Mouse (Mus musculus): ENCODE results near the gene Man1c1. TPM values are rescaled to one million over a fixed set of nuclear protein-coding genes. Genes with fewer than 3 reads are reported as not detected.

The Man1c1 gene
- polyA plus RNA-seq, 1 experiment: 2.5 TPM

DNA sequence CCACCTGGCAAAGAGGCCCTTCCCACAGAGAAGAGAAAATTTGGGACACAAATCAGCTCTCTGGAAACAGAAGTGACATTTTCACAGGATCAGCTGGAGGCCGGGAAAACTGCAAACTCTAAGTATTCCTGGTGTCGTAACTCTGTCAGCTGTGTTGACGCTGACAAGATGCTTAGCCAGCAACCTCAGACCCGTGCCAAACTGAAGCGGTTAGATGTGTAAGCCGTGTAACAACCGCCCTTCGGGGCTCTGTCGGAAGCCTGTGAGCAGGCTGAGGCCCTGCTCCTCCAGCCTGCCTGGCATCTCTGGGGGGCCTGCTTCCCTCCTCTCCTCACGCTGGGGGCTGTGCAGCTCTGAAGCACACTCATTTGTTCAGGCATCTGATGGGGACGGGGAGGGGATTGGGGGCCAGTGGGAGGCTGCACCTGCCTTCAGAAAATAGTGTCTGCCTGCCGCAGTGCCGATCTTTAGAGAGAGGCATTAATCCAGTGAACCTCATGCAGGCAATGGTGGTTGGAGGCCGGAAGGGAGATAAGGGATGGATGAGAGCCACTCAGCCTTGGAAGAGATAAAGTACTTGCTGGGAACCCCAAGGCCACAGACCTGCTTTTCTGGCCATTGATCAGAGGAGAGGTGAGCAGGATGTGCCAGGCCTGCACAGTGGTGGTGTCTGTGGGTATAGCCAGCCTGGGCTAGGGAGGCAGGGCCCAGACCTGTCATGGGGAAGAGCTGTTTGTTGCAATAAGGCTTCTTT is 79.8 kb downstream of the Man1c1 start:
- H3K4me1 ChIP-seq (ENCODE audit: control insufficient read depth, insufficient read depth, insufficient read length, low read length): peaks cover 4% of the 10 kb centered on the region; the same call in 1 of the 2 replicates
- H3K4me3 ChIP-seq (ENCODE audit: insufficient read depth, low read depth, low read length): no peak overlapping the region
- H3K27ac ChIP-seq (replicated peaks; ENCODE audit: low read depth, low read length): peak overlapping the region; percentile 68

DNA sequence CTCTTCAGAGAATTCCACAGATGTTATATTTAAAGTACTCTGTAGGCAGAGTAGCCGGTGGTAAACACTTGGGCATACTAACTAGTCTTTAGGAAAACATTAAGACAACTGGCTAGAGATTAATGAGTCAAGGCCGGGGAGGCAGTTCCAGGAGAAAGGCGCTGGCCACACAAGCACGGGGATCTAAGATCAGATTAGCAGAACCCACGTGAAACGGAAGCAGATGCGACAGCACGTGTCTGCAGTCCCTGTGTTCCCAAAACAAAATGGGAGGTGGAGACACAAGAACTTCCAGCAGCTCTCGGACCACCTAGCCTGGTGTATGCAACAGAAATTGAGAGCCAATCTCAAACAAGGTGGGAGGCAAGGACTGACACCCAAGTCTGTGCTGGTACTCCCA is 82.4 kb downstream of the Man1c1 start:
- 0 out of 2 replicates have a peak overlapping the region, but pooled peaks have one; percentile 3 for H3K27ac ChIP-seq (replicated peaks; ENCODE audit: low read depth, low read length)

DNA sequence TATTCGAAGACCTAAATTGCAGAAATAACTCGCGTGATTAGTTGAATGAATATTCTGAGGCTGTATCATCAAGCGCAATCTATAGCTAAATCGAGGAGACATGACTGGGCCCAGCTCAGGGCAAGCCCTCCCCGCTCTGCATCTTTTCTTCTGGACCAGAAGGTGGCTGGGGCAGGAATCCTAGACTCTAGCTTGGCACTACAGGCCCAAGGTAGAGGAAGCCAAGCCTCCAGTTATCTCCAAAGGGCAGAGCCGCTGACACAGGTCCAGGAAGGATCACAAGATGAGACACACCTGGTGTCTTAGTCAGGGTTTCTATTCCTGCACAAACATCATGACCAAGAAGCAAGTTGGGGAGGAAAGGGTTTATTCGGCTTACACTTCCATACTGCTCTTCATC is 83.8 kb downstream of the Man1c1 start:
- H3K27ac ChIP-seq (replicated peaks; ENCODE audit: low read depth, low read length): no peak overlapping the region
- no peaks in the 10 kb centered on the region for H3K4me1 ChIP-seq (ENCODE audit: control insufficient read depth, insufficient read depth, insufficient read length, low read length)
- no peak overlapping the region for H3K4me3 ChIP-seq (ENCODE audit: insufficient read depth, low read depth, low read length)

More for the DNA sequence above, 82.4 kb downstream of the Man1c1 start:
- H3K4me3 ChIP-seq (ENCODE audit: insufficient read depth, low read depth, low read length): no peak overlapping the region
- H3K4me1 ChIP-seq (ENCODE audit: control insufficient read depth, insufficient read depth, insufficient read length, low read length): no peaks in the 10 kb centered on the region

DNA sequence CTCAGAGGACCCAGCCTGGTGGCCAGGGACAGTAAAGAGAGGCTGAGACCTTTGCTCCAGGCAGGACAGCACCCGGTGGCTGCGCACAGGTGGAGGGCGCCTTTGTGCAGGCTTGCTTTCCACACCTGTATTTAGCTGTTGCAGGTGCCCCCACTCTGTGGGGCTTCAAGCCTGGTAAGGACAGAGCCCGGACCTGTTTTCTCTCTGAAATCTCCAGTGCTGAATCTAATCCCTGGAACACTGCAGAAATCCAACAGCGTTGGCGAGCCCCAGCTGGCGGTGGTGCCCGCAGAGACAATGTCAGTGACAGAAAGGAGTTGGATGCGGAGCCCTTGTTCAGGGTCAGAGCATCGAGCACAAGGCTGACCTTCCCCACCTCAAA is 84.6 kb downstream of the Man1c1 start:
- Histone ChIP-seq H3K4me3 (ENCODE audit: insufficient read depth, low read depth, low read length) (no peak overlapping the region), H3K4me1 (ENCODE audit: control insufficient read depth, insufficient read depth, insufficient read length, low read length) (no peaks in the 10 kb centered on the region), H3K27ac (replicated peaks; ENCODE audit: low read depth, low read length) (peak overlapping the region; percentile 30)

DNA sequence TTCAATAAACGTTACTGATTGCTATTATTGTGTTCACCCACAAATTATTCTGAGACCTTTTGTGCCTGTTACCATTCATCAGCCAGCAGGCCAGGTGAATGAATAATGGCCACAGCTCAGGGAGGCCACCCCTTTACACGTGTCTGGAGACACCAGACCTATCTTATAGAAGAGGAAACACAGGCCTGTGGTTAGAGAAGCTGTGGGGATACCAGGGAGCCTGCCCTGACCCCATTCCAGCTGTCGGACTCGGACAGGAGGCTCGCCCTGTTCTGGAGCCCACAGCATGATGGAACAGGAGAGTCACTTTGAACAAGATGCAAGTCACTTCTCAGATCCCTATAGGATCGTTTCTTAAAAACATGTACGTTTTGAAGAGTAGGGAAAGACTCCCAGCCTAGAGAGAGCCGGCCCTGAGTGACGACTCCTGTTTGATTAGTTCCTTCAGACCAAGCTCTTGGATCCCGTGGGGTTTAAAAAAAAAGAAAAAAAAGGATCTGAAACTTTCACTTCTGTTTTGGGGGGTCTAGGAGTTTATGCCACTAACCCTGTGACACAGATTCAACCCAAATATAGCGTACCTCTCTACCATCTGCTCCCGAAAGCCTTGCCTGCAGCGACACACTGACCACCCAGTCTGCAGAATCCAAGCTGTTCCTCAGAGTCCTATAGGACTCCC is 85.1 kb downstream of the Man1c1 start:
- no peak overlapping the region for H3K4me3 ChIP-seq (ENCODE audit: insufficient read depth, low read depth, low read length)
- peak overlapping the region; percentile 66 for H3K27ac ChIP-seq (replicated peaks; ENCODE audit: low read depth, low read length)
- no peaks in the 10 kb centered on the region for H3K4me1 ChIP-seq (ENCODE audit: control insufficient read depth, insufficient read depth, insufficient read length, low read length)

DNA sequence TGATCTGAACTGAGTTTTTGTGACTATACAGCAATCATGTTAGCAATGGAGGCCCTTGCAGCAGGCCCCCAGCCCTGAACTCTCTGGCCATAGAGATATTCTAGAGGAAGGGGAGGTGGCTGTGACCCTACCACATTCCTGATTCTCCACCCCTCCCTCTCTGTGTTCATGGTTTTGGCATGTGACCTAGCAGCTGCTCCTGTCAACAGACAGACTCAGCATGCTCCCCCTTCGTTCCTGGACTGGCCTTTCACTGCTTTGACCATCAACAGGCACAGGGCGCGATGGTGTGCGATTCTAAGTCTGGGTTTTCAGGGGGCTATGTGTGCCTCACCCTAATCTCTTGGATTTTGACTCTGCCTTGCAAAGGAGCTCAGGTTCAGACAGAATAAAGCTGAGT is 86.3 kb downstream of the Man1c1 start:
- H3K4me3 ChIP-seq (ENCODE audit: insufficient read depth, low read depth, low read length): no peak overlapping the region
- H3K27ac ChIP-seq (replicated peaks; ENCODE audit: low read depth, low read length): peak overlapping the region; percentile 5; the same call in 1 of the 2 replicates
- no peaks in the 10 kb centered on the region for H3K4me1 ChIP-seq (ENCODE audit: control insufficient read depth, insufficient read depth, insufficient read length, low read length)

DNA sequence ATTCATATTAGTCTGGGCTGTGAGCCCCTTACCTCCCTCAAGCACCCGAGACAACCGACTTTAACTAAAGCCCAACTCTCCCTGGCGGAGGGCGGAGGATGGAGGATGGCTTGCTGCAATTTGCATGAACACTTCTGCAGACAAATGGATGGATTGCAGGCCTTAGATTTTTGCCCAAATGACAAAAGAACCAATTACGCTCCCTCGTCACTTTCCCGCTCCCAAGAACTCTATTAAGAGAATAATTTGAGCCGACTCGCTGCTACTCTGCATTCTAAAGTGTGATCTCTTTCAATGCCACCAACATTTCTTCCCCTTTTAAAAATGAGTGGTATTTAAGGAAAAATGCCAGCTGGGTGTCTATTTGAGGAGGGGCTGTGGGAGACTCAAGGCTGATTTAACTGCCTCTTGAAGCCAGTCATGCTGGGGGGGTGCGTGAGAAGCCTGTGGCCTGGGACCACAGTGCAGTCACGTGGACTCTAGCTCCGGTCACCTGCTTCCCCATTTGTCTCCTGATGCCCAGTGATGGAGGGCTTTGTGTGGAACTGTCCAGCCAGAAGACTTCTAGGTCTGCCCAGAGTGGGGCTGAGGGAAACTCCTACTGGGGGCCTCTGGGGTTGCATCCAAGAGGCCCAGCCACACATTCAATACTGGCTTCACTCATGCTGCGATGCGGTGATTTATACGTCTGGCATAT is 88.0 kb downstream of the Man1c1 start:
- no peak overlapping the region for H3K27ac ChIP-seq (replicated peaks; ENCODE audit: low read depth, low read length)
- H3K4me1 ChIP-seq (ENCODE audit: control insufficient read depth, insufficient read depth, insufficient read length, low read length): peaks cover 5% of the 10 kb centered on the region; the same call in 1 of the 2 replicates
- no peak overlapping the region for H3K4me3 ChIP-seq (ENCODE audit: insufficient read depth, low read depth, low read length)

DNA sequence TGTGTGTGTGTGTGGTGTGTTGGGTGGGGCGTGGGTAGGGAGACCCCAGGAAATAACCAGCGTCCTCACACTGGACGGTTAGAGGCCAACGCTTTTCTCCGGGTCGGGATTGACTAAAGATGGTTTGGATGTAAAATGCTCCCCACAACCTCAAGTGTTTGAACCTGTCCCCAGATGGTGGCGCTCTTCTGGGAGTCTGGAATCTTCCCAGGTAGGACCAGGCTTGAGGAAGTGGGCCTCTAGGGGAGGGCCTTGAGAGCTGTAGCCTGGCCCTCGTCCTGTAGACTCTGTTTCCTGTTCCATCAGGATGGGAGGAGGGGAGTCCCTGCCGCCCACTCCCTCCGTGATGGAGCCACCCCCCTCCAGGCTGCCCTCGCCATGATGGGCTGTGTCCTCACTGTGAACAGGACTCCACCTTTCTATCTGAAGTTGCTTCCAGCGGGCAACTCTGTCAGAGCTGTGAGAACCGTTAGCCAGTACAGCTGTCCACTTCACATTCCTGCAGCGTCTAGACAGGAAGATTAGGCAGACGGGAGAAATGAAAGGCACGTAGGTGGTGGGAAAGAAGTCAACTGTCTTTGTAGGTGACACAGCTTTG is 91.9 kb downstream of the Man1c1 start:
- peaks cover 5% of the 10 kb centered on the region; the same call in 1 of the 2 replicates for H3K4me1 ChIP-seq (ENCODE audit: control insufficient read depth, insufficient read depth, insufficient read length, low read length)
- H3K4me3 ChIP-seq (ENCODE audit: insufficient read depth, low read depth, low read length): no peak overlapping the region
- no peak overlapping the region for H3K27ac ChIP-seq (replicated peaks; ENCODE audit: low read depth, low read length)

DNA sequence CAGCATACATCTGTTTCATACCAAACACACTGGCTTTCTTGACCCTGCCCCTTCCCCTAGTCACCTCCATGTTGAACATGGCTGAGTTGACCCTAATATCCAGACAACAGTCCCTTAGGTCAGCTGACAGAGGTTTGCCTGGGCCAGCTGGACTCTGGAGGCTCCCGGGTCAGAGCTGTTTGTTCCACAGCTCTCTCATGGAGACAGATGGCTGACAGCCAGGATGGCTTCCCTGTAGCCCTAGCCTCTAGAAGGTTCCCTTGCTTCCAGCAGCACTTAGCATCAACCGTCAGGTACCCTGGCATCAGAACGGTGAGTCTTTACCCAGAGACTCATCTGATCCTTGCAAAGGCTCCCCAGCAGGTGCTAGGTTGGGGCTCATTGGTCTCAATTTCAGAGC is 93.5 kb downstream of the Man1c1 start:
- no peak overlapping the region for H3K27ac ChIP-seq (replicated peaks; ENCODE audit: low read depth, low read length)
- H3K4me3 ChIP-seq (ENCODE audit: insufficient read depth, low read depth, low read length): no peak overlapping the region
- peaks cover 5% of the 10 kb centered on the region; the same call in 1 of the 2 replicates for H3K4me1 ChIP-seq (ENCODE audit: control insufficient read depth, insufficient read depth, insufficient read length, low read length)

DNA sequence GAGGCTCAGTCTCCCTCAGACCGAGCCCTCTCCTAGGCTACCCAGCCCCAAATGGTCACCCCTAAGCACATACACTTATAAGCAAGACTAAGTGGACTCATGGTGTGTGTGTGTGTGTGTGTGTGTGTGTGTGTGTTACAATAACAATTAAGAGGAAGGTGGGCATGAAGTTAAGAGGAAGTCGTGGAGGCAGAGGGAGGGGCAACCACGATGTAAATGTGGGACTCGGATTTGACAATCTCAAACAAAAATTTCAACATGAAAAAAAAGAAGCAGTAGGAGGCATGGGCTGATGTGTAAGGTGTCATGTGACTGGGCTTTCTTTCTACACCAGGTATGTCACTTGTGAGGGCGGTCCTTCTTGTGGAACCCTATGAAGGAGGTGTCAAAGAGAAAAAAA is 96.4 kb downstream of the Man1c1 start:
- peaks cover 13% of the 10 kb centered on the region for H3K4me1 ChIP-seq (ENCODE audit: control insufficient read depth, insufficient read depth, insufficient read length, low read length)
- H3K27ac ChIP-seq (replicated peaks; ENCODE audit: low read depth, low read length): no peak overlapping the region
- H3K4me3 ChIP-seq (ENCODE audit: insufficient read depth, low read depth, low read length): no peak overlapping the region

DNA sequence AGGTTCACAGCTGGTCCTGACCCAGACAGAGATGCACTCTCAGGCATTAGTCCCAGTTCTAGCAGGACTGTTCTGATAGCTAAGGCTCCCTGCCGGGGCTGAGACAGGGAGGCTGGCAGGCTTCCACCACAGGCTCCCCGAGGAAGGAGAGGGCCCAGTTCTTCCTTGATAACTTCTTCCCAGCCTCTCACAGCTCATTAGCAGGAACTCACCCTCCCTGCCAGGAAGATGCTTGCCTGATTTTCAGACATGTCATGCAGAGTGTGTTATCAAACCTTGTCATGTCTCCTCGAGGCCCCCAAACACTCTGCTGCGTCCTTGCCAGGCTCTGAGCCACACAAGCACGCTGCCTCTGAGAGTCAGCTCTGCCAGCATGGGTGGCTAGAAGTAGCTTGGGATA is 98.0 kb downstream of the Man1c1 start:
- H3K4me3 ChIP-seq (ENCODE audit: insufficient read depth, low read depth, low read length): no peak overlapping the region
- no peak overlapping the region for H3K27ac ChIP-seq (replicated peaks; ENCODE audit: low read depth, low read length)
- H3K4me1 ChIP-seq (ENCODE audit: control insufficient read depth, insufficient read depth, insufficient read length, low read length): peaks cover 22% of the 10 kb centered on the region

DNA sequence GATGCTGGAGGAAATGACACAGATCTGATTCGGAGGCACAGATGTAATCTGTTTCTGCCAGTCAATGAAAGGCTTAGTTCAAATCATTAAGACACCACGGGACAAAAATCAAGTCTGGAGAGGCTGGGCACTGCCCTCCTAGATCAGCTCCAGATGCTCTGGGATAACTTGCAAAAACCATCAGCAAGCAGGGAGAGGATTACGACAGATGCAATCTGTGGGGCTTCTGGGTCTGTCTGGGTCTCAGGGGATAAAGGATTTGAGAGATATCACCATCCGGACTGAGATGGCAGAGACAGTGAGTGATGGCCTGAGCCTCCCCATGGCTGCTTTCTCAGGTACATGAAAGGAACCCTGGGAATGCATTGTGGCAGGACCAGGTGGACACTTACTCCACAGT is 99.6 kb downstream of the Man1c1 start:
- no peak overlapping the region for H3K27ac ChIP-seq (replicated peaks; ENCODE audit: low read depth, low read length)
- H3K4me1 ChIP-seq (ENCODE audit: control insufficient read depth, insufficient read depth, insufficient read length, low read length): peaks cover 22% of the 10 kb centered on the region
- H3K4me3 ChIP-seq (ENCODE audit: insufficient read depth, low read depth, low read length): no peak overlapping the region

DNA sequence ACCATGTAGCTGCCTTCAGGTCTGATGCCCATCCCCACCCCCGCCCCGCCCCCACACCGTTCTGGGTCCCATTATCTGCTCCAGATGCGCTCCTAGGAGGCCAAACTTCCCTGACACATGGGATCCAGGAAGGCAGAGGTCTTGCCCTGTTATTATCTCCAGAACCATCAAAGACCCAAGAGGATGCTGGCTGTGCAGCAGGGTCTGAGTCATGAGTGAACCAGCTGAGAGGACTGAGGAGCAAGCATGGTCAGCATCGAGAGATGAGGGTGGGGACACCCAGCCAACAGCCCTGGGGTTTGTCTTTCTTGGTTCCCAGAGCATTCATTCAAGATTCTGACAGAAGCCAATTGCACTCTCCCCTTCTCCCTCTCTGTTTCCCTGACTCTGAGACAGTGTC is 100.5 kb downstream of the Man1c1 start:
- no peak overlapping the region for H3K27ac ChIP-seq (replicated peaks; ENCODE audit: low read depth, low read length)
- peaks cover 22% of the 10 kb centered on the region for H3K4me1 ChIP-seq (ENCODE audit: control insufficient read depth, insufficient read depth, insufficient read length, low read length)
- no peak overlapping the region for H3K4me3 ChIP-seq (ENCODE audit: insufficient read depth, low read depth, low read length)

DNA sequence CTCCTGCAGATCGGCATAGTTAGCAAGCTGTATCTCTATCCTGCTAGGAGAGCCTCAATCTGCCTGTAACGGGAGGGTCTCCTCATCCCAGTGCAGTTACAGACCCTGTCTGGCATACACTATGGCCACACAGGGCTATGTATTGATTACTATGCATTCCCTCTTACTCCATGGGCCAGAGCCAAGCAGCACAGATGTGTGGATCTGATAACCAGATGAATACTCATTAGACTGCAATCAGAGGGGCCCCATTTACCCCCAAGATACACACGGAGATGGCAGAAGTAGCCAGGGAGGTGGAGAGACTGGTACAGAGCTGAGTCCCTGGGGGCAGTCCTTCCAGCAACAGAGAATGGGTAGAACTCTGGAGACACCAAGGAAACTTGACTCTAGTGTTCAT is 101.5 kb downstream of the Man1c1 start:
- Histone ChIP-seq H3K4me1 (ENCODE audit: control insufficient read depth, insufficient read depth, insufficient read length, low read length) (peaks cover 22% of the 10 kb centered on the region), H3K4me3 (ENCODE audit: insufficient read depth, low read depth, low read length) (no peak overlapping the region), H3K27ac (replicated peaks; ENCODE audit: low read depth, low read length) (no peak overlapping the region)

DNA sequence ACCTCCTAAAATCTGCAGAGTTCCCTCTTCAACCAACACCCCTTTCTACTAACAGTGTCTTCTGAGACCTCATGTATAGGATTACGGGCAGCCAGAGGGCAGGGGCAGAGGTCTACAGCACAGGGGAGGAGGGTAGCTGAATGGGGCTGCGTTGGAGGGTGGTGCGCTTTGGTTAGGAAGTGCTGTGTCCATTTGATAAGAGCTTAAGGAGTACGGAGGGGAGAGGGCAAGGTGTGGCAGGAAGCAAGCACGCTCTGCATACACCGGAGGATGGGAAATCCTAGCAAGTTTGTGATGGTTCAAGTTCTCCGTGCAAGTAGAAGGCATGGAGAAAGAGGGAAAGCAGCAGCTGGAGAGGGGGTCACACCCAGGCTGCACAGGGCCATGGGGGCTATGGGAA is 102.1 kb downstream of the Man1c1 start:
- Histone ChIP-seq H3K27ac (replicated peaks; ENCODE audit: low read depth, low read length) (no peak overlapping the region), H3K4me3 (ENCODE audit: insufficient read depth, low read depth, low read length) (no peak overlapping the region), H3K4me1 (ENCODE audit: control insufficient read depth, insufficient read depth, insufficient read length, low read length) (peaks cover 22% of the 10 kb centered on the region)
